Mouse (Mus musculus): ENCODE measurements around the gene Slc36a2. TPM values are rescaled to one million over a fixed set of nuclear protein-coding genes. Genes with fewer than 3 reads are reported as not detected.

The Slc36a2 gene
- total and polyA plus RNA-seq, 3 experiments = 0.04 to 0.17 TPM; not detected in 1

- Histone ChIP-seq H3K4me1 (ENCODE audit: control insufficient read depth in 1 of 2, insufficient read depth in 2 of 2) (no peaks in the 10 kb centered on the region), H3K4me3 (replicated peaks in 1 of 3; ENCODE audit: low read depth in 2 of 3, low read length in 2 of 3, poor library complexity in 1 of 3) (no peak overlapping the region), H3K9me3 (replicated peaks; ENCODE audit: low read length) (no peaks in the 10 kb centered on the region), H3K4me2 (ENCODE audit: insufficient read depth, low read depth, poor library complexity, severe bottlenecking) (no peak overlapping the region), H3K9ac (ENCODE audit: insufficient read depth, low read depth) (no peak overlapping the region), H3K27ac (ENCODE audit: insufficient read depth, low read depth) (no peak overlapping the region), H3K36me3 (replicated peaks in 1 of 2; ENCODE audit: control insufficient read depth in 1 of 2, insufficient read depth in 1 of 2, low read length in 1 of 2) (peaks cover 3 to 49% of the 10 kb centered on the region in 2 experiments), H3K79me2 (replicated peaks; ENCODE audit: control insufficient read depth, extremely low read depth, insufficient read depth, poor library complexity, severe bottlenecking) (no peaks in the 10 kb centered on the region), H3K27me3 (replicated peaks) (no peaks in the 10 kb centered on the region)
- TF ChIP-seq MAZ (IDR thresholded peaks at IDR 0.05; ENCODE audit: low read depth, low read length) (no peak), ETS1 (conservative IDR thresholded peaks at IDR 0.05; ENCODE audit: low read depth, low read length) (no peak), ELF1 (IDR thresholded peaks at IDR 0.05; ENCODE audit: low read depth, low read length) (no peak), NRF1 (IDR thresholded peaks at IDR 0.05; ENCODE audit: low read depth, low read length) (no peak), MYC (IDR thresholded peaks at IDR 0.05; ENCODE audit: low read depth, low read length) (no peak), USF1 (IDR thresholded peaks at IDR 0.05; ENCODE audit: low read depth, low read length) (no peak), EP300 (IDR thresholded peaks at IDR 0.05; ENCODE audit: low read length) (no peak), KAT2A (IDR thresholded peaks at IDR 0.05; ENCODE audit: insufficient replicate concordance, low read length) (no peak), PAX5 (IDR thresholded peaks at IDR 0.05; ENCODE audit: low read length) (no peak), MXI1 (IDR thresholded peaks at IDR 0.05; ENCODE audit: low read depth, low read length) (no peak), TBP (conservative IDR thresholded peaks at IDR 0.05; ENCODE audit: low read depth, low read length) (no peak), POLR2A (IDR thresholded peaks at IDR 0.05; ENCODE audit: low read depth, low read length) (no peak), ZNF384 (IDR thresholded peaks at IDR 0.05; ENCODE audit: low read depth, low read length) (no peak), USF2 (conservative IDR thresholded peaks at IDR 0.05; ENCODE audit: low read depth, low read length) (no peak), GABPA (IDR thresholded peaks at IDR 0.05; ENCODE audit: insufficient replicate concordance, low read depth, low read length) (no peak), RCOR1 (conservative IDR thresholded peaks at IDR 0.05; ENCODE audit: low read depth, low read length) (no peak), SMC3 (IDR thresholded peaks at IDR 0.05; ENCODE audit: low read depth, low read length) (no peak), E2F4 (IDR thresholded peaks at IDR 0.05; ENCODE audit: insufficient replicate concordance, low read depth, low read length) (no peak), NELFE (IDR thresholded peaks at IDR 0.05; ENCODE audit: low read depth, low read length) (no peak)
- in situ Hi-C loops (cut with MboI; ENCODE audit: low pct_ligation_motif_present, low pct_unique_long_range_greater_than_20kb, low sequenced_read_pairs) = no loop called here
- dilution Hi-C loops (cut with MboI; ENCODE audit: extremely low pct_ligation_motif_present, extremely low pct_unique_long_range_greater_than_20kb, low sequenced_read_pairs) = no loop called here
- DNase-seq (ENCODE audit: extremely low read depth) = no peak
Observed at GRCm38 (mm10) chr11:55214978-55215377, 30.1 kb upstream of the Slc36a2 start.

GRCm38 (mm10) chr11:55214161-55214560, 29.3 kb upstream of the Slc36a2 start:
- Histone ChIP-seq H3K36me3 (replicated peaks in 1 of 2; ENCODE audit: control insufficient read depth in 1 of 2, insufficient read depth in 1 of 2, low read length in 1 of 2) (peaks cover 3 to 43% of the 10 kb centered on the region in 2 experiments), H3K4me1 (ENCODE audit: control insufficient read depth in 1 of 2, insufficient read depth in 2 of 2) (no peaks in the 10 kb centered on the region), H3K79me2 (replicated peaks; ENCODE audit: control insufficient read depth, extremely low read depth, insufficient read depth, poor library complexity, severe bottlenecking) (no peaks in the 10 kb centered on the region), H3K27me3 (replicated peaks) (no peaks in the 10 kb centered on the region), H3K27ac (ENCODE audit: insufficient read depth, low read depth) (no peak overlapping the region), H3K9ac (ENCODE audit: insufficient read depth, low read depth) (no peak overlapping the region), H3K4me3 (replicated peaks in 1 of 3; ENCODE audit: low read depth in 2 of 3, low read length in 2 of 3, poor library complexity in 1 of 3) (no peak overlapping the region), H3K4me2 (ENCODE audit: insufficient read depth, low read depth, poor library complexity, severe bottlenecking) (no peak overlapping the region), H3K9me3 (replicated peaks; ENCODE audit: low read length) (no peaks in the 10 kb centered on the region)
- dilution Hi-C loops (cut with MboI; ENCODE audit: extremely low pct_ligation_motif_present, extremely low pct_unique_long_range_greater_than_20kb, low sequenced_read_pairs) (no loop called here), in situ Hi-C loops (cut with MboI; ENCODE audit: low pct_ligation_motif_present, low pct_unique_long_range_greater_than_20kb, low sequenced_read_pairs) (no loop called here)
- DNase-seq (ENCODE audit: extremely low read depth) = no peak
- no peak for TF ChIP-seq IRF4 (IDR thresholded peaks at IDR 0.05; ENCODE audit: low read depth, low read length)
- TF ChIP-seq ZMIZ1 (IDR thresholded peaks at IDR 0.05; ENCODE audit: low read depth, low read length) = no peak
- no peak for TF ChIP-seq CHD2 (IDR thresholded peaks at IDR 0.05; ENCODE audit: low read length)
- TF ChIP-seq TCF12 (IDR thresholded peaks at IDR 0.05; ENCODE audit: low read depth, low read length) = no peak
- no peak for TF ChIP-seq MAFK (IDR thresholded peaks at IDR 0.05; ENCODE audit: insufficient replicate concordance, low read length)
- TF ChIP-seq ELF1 (IDR thresholded peaks at IDR 0.05; ENCODE audit: low read depth, low read length) = no peak
